Mouse (Mus musculus) kidney, adult 18-20 months (tissue): ENCODE measurements around the gene Bcl2l2.

Source experiments
- DNase-seq: peaks from one replicate; pipeline ENCODE4 v3.0.0; 2021

Gene Bcl2l2

GRCm38 (mm10) chr14:54883154-54884021 lies at the start of gene Bcl2l2, which contains the start of gene Gm20521:
TSS of gene Bcl2l2 (plus strand) at chr14:54883377.
TSS of gene Gm20521 (plus strand) at chr14:54883441.
- DNase-seq = peak; percentile 85

- DNase-seq = peak; percentile 43
Observed at GRCm38 (mm10) chr14:54843461-54843860, 39.7 kb upstream of the Bcl2l2 start.

- no peak for DNase-seq
Observed at GRCm38 (mm10) chr14:54855726-54856125, 27.5 kb upstream of the Bcl2l2 start.

GRCm38 (mm10) chr14:54856703-54857102 lies 26.5 kb upstream of the Bcl2l2 start:
- DNase-seq = no peak

GRCm38 (mm10) chr14:54857891-54858290 lies 25.3 kb upstream of the Bcl2l2 start:
- DNase-seq = no peak

GRCm38 (mm10) chr14:54860511-54860910 lies 22.7 kb upstream of the Bcl2l2 start:
- peak; percentile 77 for DNase-seq

- peak; percentile 92 for DNase-seq
Observed at GRCm38 (mm10) chr14:54863501-54864312, 19.5 kb upstream of the Bcl2l2 start.

- no peak for DNase-seq
Observed at GRCm38 (mm10) chr14:54864313-54865036, 18.7 kb upstream of the Bcl2l2 start.

- DNase-seq = no peak
Observed at GRCm38 (mm10) chr14:54865626-54866025, 17.6 kb upstream of the Bcl2l2 start.

GRCm38 (mm10) chr14:54866268-54866667 lies 16.9 kb upstream of the Bcl2l2 start:
- DNase-seq = no peak

- no peak for DNase-seq
Observed at GRCm38 (mm10) chr14:54866936-54867335, 16.2 kb upstream of the Bcl2l2 start.

GRCm38 (mm10) chr14:54868026-54868425 lies 15.2 kb upstream of the Bcl2l2 start:
- DNase-seq = no peak

- DNase-seq = no peak
Observed at GRCm38 (mm10) chr14:54870861-54871260, 12.3 kb upstream of the Bcl2l2 start, which contains the start of gene Homez. TSS of gene Homez (minus strand) at chr14:54870961.

GRCm38 (mm10) chr14:54874165-54874564 lies 9.0 kb upstream of the Bcl2l2 start:
- DNase-seq = no peak

- DNase-seq = no peak
Observed at GRCm38 (mm10) chr14:54875844-54876538, 7.2 kb upstream of the Bcl2l2 start.

GRCm38 (mm10) chr14:54876539-54877047 lies 6.6 kb upstream of the Bcl2l2 start:
- peak; percentile 90 for DNase-seq

- peak; percentile 87 for DNase-seq
Observed at GRCm38 (mm10) chr14:54877048-54877715, 6.0 kb upstream of the Bcl2l2 start, which contains the start of gene Ppp1r3e. TSS of gene Ppp1r3e (minus strand) at chr14:54877550.

- no peak for DNase-seq
Observed at GRCm38 (mm10) chr14:54884022-54884712, 990 bp downstream of the Bcl2l2 start.

- no peak for DNase-seq
Observed at GRCm38 (mm10) chr14:54885309-54885708, 2.1 kb downstream of the Bcl2l2 start.

GRCm38 (mm10) chr14:54892200-54892599 lies 9.0 kb downstream of the Bcl2l2 start, which contains the start of gene Pabpn1:
TSS of gene Pabpn1 (plus strand) at chr14:54892500.
- no peak for DNase-seq
